Mouse (Mus musculus): ENCODE results near the gene Tex19.1. TPM values are rescaled to one million over a fixed set of nuclear protein-coding genes. Genes with fewer than 3 reads are reported as not detected.

Gene Tex19.1
- polyA plus RNA-seq (2014; fragmentation: Illumina TruSeq; extraction: RNeasy Lipid Tissue Mini Kit (QIAGEN cat#74804); ENCODE audit: low read depth, low replicate concordance), result not detected

GRCm38 (mm10) chr11:121145865-121146264 is at the start of gene Tex19.1:
Tex19.1 (plus strand) TSS chr11:121146143.

GRCm38 (mm10) chr11:121118577-121118976 is 27.4 kb upstream of the Tex19.1 start, which contains the start of gene Tex19.2:
Tex19.2 (minus strand) TSS chr11:121118677.

GRCm38 (mm10) chr11:121159971-121160370 is 14.0 kb downstream of the Tex19.1 start, which contains the start of gene Uts2r:
Uts2r (plus strand) TSS chr11:121160271.

Other genes starting within 250 kb of the Tex19.1 start
- 0.28 TPM for gene Ccdc57, start 213.3 kb upstream of the Tex19.1 start, polyA plus RNA-seq (2014; fragmentation: Illumina TruSeq; extraction: RNeasy Lipid Tissue Mini Kit (QIAGEN cat#74804); ENCODE audit: low read depth, low replicate concordance)
- not detected for gene Slc16a3, start 197.7 kb upstream of the Tex19.1 start, polyA plus RNA-seq (2014; fragmentation: Illumina TruSeq; extraction: RNeasy Lipid Tissue Mini Kit (QIAGEN cat#74804); ENCODE audit: low read depth, low replicate concordance)
- 41.8 TPM for gene Csnk1d, start 154.8 kb upstream of the Tex19.1 start, polyA plus RNA-seq (2014; fragmentation: Illumina TruSeq; extraction: RNeasy Lipid Tissue Mini Kit (QIAGEN cat#74804); ENCODE audit: low read depth, low replicate concordance)
- not detected for gene Cd7, start 106.7 kb upstream of the Tex19.1 start, polyA plus RNA-seq (2014; fragmentation: Illumina TruSeq; extraction: RNeasy Lipid Tissue Mini Kit (QIAGEN cat#74804); ENCODE audit: low read depth, low replicate concordance)
- gene Sectm1b, start 82.6 kb upstream of the Tex19.1 start, polyA plus RNA-seq (2014; fragmentation: Illumina TruSeq; extraction: RNeasy Lipid Tissue Mini Kit (QIAGEN cat#74804); ENCODE audit: low read depth, low replicate concordance), result 33.1 TPM
- gene Sectm1a, start 64.9 kb upstream of the Tex19.1 start, polyA plus RNA-seq (2014; fragmentation: Illumina TruSeq; extraction: RNeasy Lipid Tissue Mini Kit (QIAGEN cat#74804); ENCODE audit: low read depth, low replicate concordance), result 0.57 TPM
- not detected for gene Tex19.2, start 27.5 kb upstream of the Tex19.1 start, polyA plus RNA-seq (2014; fragmentation: Illumina TruSeq; extraction: RNeasy Lipid Tissue Mini Kit (QIAGEN cat#74804); ENCODE audit: low read depth, low replicate concordance)
- not detected for gene Uts2r, start 14.1 kb downstream of the Tex19.1 start, polyA plus RNA-seq (2014; fragmentation: Illumina TruSeq; extraction: RNeasy Lipid Tissue Mini Kit (QIAGEN cat#74804); ENCODE audit: low read depth, low replicate concordance)
- 5.1 TPM for gene Hexdc, start 58.3 kb downstream of the Tex19.1 start, polyA plus RNA-seq (2014; fragmentation: Illumina TruSeq; extraction: RNeasy Lipid Tissue Mini Kit (QIAGEN cat#74804); ENCODE audit: low read depth, low replicate concordance)
- 2.4 TPM for gene Ogfod3, start 58.6 kb downstream of the Tex19.1 start, polyA plus RNA-seq (2014; fragmentation: Illumina TruSeq; extraction: RNeasy Lipid Tissue Mini Kit (QIAGEN cat#74804); ENCODE audit: low read depth, low replicate concordance)
- 8.0 TPM for gene Cybc1, start 83.2 kb downstream of the Tex19.1 start, polyA plus RNA-seq (2014; fragmentation: Illumina TruSeq; extraction: RNeasy Lipid Tissue Mini Kit (QIAGEN cat#74804); ENCODE audit: low read depth, low replicate concordance)
- 19.8 TPM for gene Narf, start 91.1 kb downstream of the Tex19.1 start, polyA plus RNA-seq (2014; fragmentation: Illumina TruSeq; extraction: RNeasy Lipid Tissue Mini Kit (QIAGEN cat#74804); ENCODE audit: low read depth, low replicate concordance)
- 10.4 TPM for gene Foxk2, start 113.8 kb downstream of the Tex19.1 start, polyA plus RNA-seq (2014; fragmentation: Illumina TruSeq; extraction: RNeasy Lipid Tissue Mini Kit (QIAGEN cat#74804); ENCODE audit: low read depth, low replicate concordance)
- 73.6 TPM for gene Wdr45b, start 208.3 kb downstream of the Tex19.1 start, polyA plus RNA-seq (2014; fragmentation: Illumina TruSeq; extraction: RNeasy Lipid Tissue Mini Kit (QIAGEN cat#74804); ENCODE audit: low read depth, low replicate concordance)
- gene Rab40b, start 242.1 kb downstream of the Tex19.1 start, polyA plus RNA-seq (2014; fragmentation: Illumina TruSeq; extraction: RNeasy Lipid Tissue Mini Kit (QIAGEN cat#74804); ENCODE audit: low read depth, low replicate concordance), result 2.3 TPM

Data from kidney, adult 10 weeks (tissue).